Mouse (Mus musculus): ENCODE results near the gene Galr3.

DNA sequence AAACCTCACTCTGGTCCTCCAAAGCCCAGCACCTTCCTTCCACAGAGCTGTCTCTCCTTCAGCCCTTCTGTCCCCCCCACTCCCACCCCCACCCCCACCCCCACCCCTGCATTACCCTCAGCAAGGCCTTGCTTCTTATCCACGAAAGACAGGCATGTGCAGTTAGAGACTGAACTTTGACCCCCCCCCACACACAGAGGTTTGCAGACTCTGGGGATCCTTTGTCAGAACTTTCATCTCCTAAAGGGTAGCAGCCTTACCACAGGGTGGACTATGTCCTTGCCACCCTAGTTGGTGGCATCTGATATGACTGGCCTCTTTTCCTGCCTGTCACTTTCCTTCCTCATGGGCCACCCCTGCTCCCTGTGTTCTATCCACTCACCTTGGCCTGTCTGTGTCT is 18.3 kb upstream of the Galr3 start:
- TF ChIP-seq CTCF (IDR thresholded peaks at IDR 0.05; ENCODE audit: low read depth, low read length) (no peak), POLR2A (IDR thresholded peaks at IDR 0.05; ENCODE audit: insufficient read depth, low read length) (no peak), EP300 (IDR thresholded peaks at IDR 0.05; ENCODE audit: insufficient read depth, low read depth, low read length) (no peak)

Measured in ES-Bruce4 (cell line).